Mouse (Mus musculus) hindbrain, postnatal 0 days (tissue): Measurements from ENCODE around the gene Clasrp. TPM values are rescaled to one million over a fixed set of nuclear protein-coding genes. Genes with fewer than 3 reads are reported as not detected.

Experiments
- ATAC-seq: fragments of 200-750 bp; cut with Nextera tagmentation; 2 replicates; pipeline ENCODE4 v1.8.0; 2017; ENCODE audit warnings: mild to moderate bottlenecking, moderate TSS enrichment, moderate library complexity
- DNase-seq: peaks from one replicate; pipeline ENCODE4 v3.0.0-alpha.2; 2015; ENCODE audit warnings: low spot score
- H3K27ac ChIP-seq: fragments of 300-500 bp; sonication (generic); 2 replicates; pipeline ENCODE4 v1.5.1; 2014; ENCODE audit warnings: mild to moderate bottlenecking
- H3K27me3 ChIP-seq: fragments of 300-500 bp; sonication (generic); 2 replicates; pipeline ENCODE4 v1.6.1; 2014; ENCODE audit warnings: low read length, mixed read lengths; ENCODE audit not compliant: insufficient read depth
- H3K36me3 ChIP-seq: fragments of 300-500 bp; sonication (generic); 2 replicates; pipeline ENCODE4 v1.6.1; 2014; ENCODE audit warnings: low read length, mixed read lengths; ENCODE audit not compliant: insufficient read depth
- H3K4me1 ChIP-seq: fragments of 300-500 bp; sonication (generic); 2 replicates; pipeline ENCODE4 v1.6.1; 2014; ENCODE audit warnings: antibody characterized with exemption, low read length, mixed read lengths; ENCODE audit not compliant: insufficient read depth
- H3K4me2 ChIP-seq: fragments of 300-500 bp; sonication (generic); 2 replicates; pipeline ENCODE4 v1.6.1; 2014; ENCODE audit warnings: low read depth, mild to moderate bottlenecking, low read length, moderate library complexity, mixed read lengths
- H3K4me3 ChIP-seq: fragments of 300-500 bp; sonication (generic); 2 replicates; pipeline ENCODE4 v1.5.1; 2014; ENCODE audit warnings: low read length
- H3K9ac ChIP-seq: fragments of 300-500 bp; sonication (generic); replicated peaks from 2 replicates; pipeline ENCODE4 v1.6.1; 2014; ENCODE audit warnings: mild to moderate bottlenecking, low read length, moderate library complexity, mixed read lengths
- H3K9me3 ChIP-seq: fragments of 300-500 bp; sonication (generic); 2 replicates; pipeline ENCODE4 v1.6.1; 2016; ENCODE audit warnings: low read length, mixed read lengths
- CTCF ChIP-seq: IDR thresholded peaks from 2 replicates; pipeline ENCODE4 v1.5.1; 2016; ENCODE audit warnings: antibody characterized with exemption, control low read depth, low read depth
- WGBS: fragments of 180-500 bp; shearing (Covaris S2); extraction: QIAGEN DNeasy Blood & Tissue Kit; methylation state at CpG from one replicate; pipeline ENCODE4 v1.1.7; 2014; 5-methylcytosine and 5-hydroxymethylcytosine counted together
- polyA plus RNA-seq: library from polyadenylated mRNA; unstranded; fragments of >200 nt; fragmentation: Nextera tagmentation; extraction: Ambion mirVana; gene quantifications from 2 replicates; pipeline ENCODE4 v1.2.1, GENCODE M21; 2015
- total RNA-seq: library from RNA; depleted of rRNA; stranded (reverse); fragments of >200 nt; gene quantifications from 2 replicates; pipeline ENCODE4 v1.2.3, GENCODE M21; 2014

The Clasrp gene
- total and polyA plus RNA-seq, 2 experiments from 2014 or later = 70.3 to 90.9 TPM

- no peak overlapping the region for H3K4me3 ChIP-seq
- WGBS = 92% methylated on average over 15 of the region's 15 CpGs
- H3K36me3 ChIP-seq = peaks cover 66% of the 10 kb centered on the region
- no peak for TF ChIP-seq CTCF
- no peaks in the 10 kb centered on the region for H3K9me3 ChIP-seq
- no peak for ATAC-seq
- H3K4me1 ChIP-seq = no peaks in the 10 kb centered on the region
- no peaks in the 10 kb centered on the region for H3K27me3 ChIP-seq
- no peak overlapping the region for H3K9ac ChIP-seq
- no peak overlapping the region for H3K27ac ChIP-seq
- DNase-seq = no peak
- H3K4me2 ChIP-seq = no peak overlapping the region
These were observed 29.6 kb upstream of the Clasrp start for GRCm38 (mm10) chr7:19633855-19634254.

- Histone ChIP-seq H3K9ac (no peak overlapping the region), H3K4me1 (no peaks in the 10 kb centered on the region), H3K36me3 (peaks cover 59% of the 10 kb centered on the region), H3K27ac (no peak overlapping the region), H3K4me3 (no peak overlapping the region), H3K4me2 (no peak overlapping the region), H3K27me3 (no peaks in the 10 kb centered on the region), H3K9me3 (no peaks in the 10 kb centered on the region)
- TF ChIP-seq CTCF = no peak
- 94% methylated on average over 17 of the region's 17 CpGs for WGBS
- ATAC-seq (no peak), DNase-seq (no peak)
These were observed 28.9 kb upstream of the Clasrp start for GRCm38 (mm10) chr7:19633197-19633596.

GRCm38 (mm10) chr7:19632720-19633119 is 28.4 kb upstream of the Clasrp start:
- no peak for ATAC-seq
- H3K36me3 ChIP-seq = peaks cover 54% of the 10 kb centered on the region
- H3K4me1 ChIP-seq = no peaks in the 10 kb centered on the region
- H3K27ac ChIP-seq = no peak overlapping the region
- H3K9me3 ChIP-seq = no peaks in the 10 kb centered on the region
- no peak for DNase-seq
- TF ChIP-seq CTCF = no peak
- no peak overlapping the region for H3K4me3 ChIP-seq
- no peak overlapping the region for H3K9ac ChIP-seq
- H3K27me3 ChIP-seq = no peaks in the 10 kb centered on the region
- H3K4me2 ChIP-seq = no peak overlapping the region

- Histone ChIP-seq H3K9ac (no peak overlapping the region), H3K4me1 (no peaks in the 10 kb centered on the region), H3K36me3 (peaks cover 50% of the 10 kb centered on the region), H3K9me3 (no peaks in the 10 kb centered on the region), H3K4me3 (no peak overlapping the region), H3K27ac (no peak overlapping the region), H3K4me2 (no peak overlapping the region), H3K27me3 (no peaks in the 10 kb centered on the region)
- no peak for ATAC-seq
- DNase-seq = no peak
- no peak for TF ChIP-seq CTCF
These were observed 28.0 kb upstream of the Clasrp start for GRCm38 (mm10) chr7:19632275-19632674.

- Histone ChIP-seq H3K36me3 (peaks cover 24% of the 10 kb centered on the region), H3K4me3 (peak within 1 kb of the TSS; percentile 71), H3K4me2 (peak within 1 kb of the TSS; percentile 87), H3K27me3 (no peaks in the 10 kb centered on the region), H3K27ac (peak within 1 kb of the TSS; percentile 43; the same call in 1 of the 2 replicates), H3K9me3 (no peaks in the 10 kb centered on the region), H3K9ac (peak within 1 kb of the TSS; percentile 35; the same call in 1 of the 2 replicates), H3K4me1 (no peaks in the 10 kb centered on the region)
- under 1% methylated on average over 36 of the region's 41 CpGs for WGBS
- TF ChIP-seq CTCF = no peak
- ATAC-seq (peak; percentile 81), DNase-seq (peak; percentile 95)
These were observed 25.1 kb upstream of the Clasrp start, which contains the start of gene Relb for GRCm38 (mm10) chr7:19629361-19629734. Relb (minus strand) TSS chr7:19629438.

- ATAC-seq (peak; percentile 87), DNase-seq (peak; percentile 83)
- 2% methylated on average over 57 of the region's 57 CpGs for WGBS
- H3K27ac ChIP-seq = peak overlapping the region; percentile 43; the same call in 1 of the 2 replicates
- H3K36me3 ChIP-seq = peaks cover 18% of the 10 kb centered on the region
- peak overlapping the region; percentile 35; the same call in 1 of the 2 replicates for H3K9ac ChIP-seq
- H3K4me2 ChIP-seq = peak overlapping the region; percentile 87
- TF ChIP-seq CTCF = no peak
- no peaks in the 10 kb centered on the region for H3K4me1 ChIP-seq
- no peaks in the 10 kb centered on the region for H3K9me3 ChIP-seq
- no peaks in the 10 kb centered on the region for H3K27me3 ChIP-seq
- H3K4me3 ChIP-seq = peak overlapping the region; percentile 71
These were observed 24.5 kb upstream of the Clasrp start for GRCm38 (mm10) chr7:19628536-19629360.

- no peak for DNase-seq
- no peak for TF ChIP-seq CTCF
- 12% methylated on average over 17 of the region's 17 CpGs for WGBS
- no peaks in the 10 kb centered on the region for H3K9me3 ChIP-seq
- peak overlapping the region; percentile 35; the same call in 1 of the 2 replicates for H3K9ac ChIP-seq
- H3K4me2 ChIP-seq = peak overlapping the region; percentile 87
- no peak for ATAC-seq
- no peaks in the 10 kb centered on the region for H3K27me3 ChIP-seq
- H3K4me3 ChIP-seq = peak overlapping the region; percentile 71
- H3K4me1 ChIP-seq = no peaks in the 10 kb centered on the region
- H3K27ac ChIP-seq = no peak overlapping the region; the same call in 1 of the 2 replicates
- H3K36me3 ChIP-seq = peaks cover 12% of the 10 kb centered on the region; the same call in 1 of the 2 replicates
These were observed 23.9 kb upstream of the Clasrp start for GRCm38 (mm10) chr7:19628192-19628535.
